In the genomic region with DNA sequence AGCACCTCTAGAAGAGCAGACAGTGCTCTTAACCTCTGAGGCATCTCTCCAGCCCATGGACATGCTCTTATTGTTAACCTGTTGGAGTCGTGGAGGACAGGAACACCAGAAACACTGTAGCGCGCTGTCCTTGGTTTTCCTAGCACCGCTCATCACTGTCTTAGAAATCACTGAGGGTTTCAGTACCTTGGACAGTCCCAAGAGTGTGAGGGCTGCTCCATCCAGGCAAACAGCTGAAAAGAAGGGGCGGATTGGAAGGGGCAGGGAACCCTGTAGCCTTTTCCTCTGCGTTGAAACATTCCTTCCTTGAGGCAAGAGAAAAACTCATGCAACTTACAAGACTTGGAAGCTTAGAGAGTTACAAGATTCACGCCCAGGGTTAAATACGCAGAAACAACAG, we compare ENCODE assay signal across 10 mouse cellular contexts.
DNase-seq lines count a peak whose midpoint lies in the region; ATAC-seq lines count a peak whose summit lies in the region.
"Had no signal": no experiment of that assay in that cellular context is flagged by ENCODE, and none has a peak within 500 bp of the region (broad histone marks: within the 10 kb centered on the region; RNA-seq: fewer than 3 reads in every experiment).

No protein-coding gene starts in this region.

- no peaks in the 10 kb centered on the region for H3K4me1 ChIP-seq in kidney, embryonic 15.5 days

- DNase-seq in kidney, postnatal 10 days, result peak; percentile 67
- peak; percentile 51 for DNase-seq in Muller cell, postnatal 12 days (ENCODE audit: inconsistent ontology term)
- DNase-seq in mesoderm, embryonic 11.5 days (ENCODE audit: low read depth, low spot score), result peak; percentile 84
- no peak for DNase-seq in left cerebral cortex, postnatal 4 days
- DNase-seq: cerebellum, postnatal 10 days; thymus, postnatal 25 days had no signal

- intact Hi-C loops in left cerebral cortex, postnatal 4 days (cut with DNase I), result no loop called here

- no peak overlapping the region for H3K9ac ChIP-seq in kidney, embryonic 15.5 days
- H3K9ac ChIP-seq: forebrain, embryonic 13.5 days had no signal

- peaks cover 23% of the 10 kb centered on the region for H3K27me3 ChIP-seq in kidney, embryonic 15.5 days

- H3K4me2 ChIP-seq in kidney, embryonic 15.5 days, result no peak overlapping the region
- H3K4me2 ChIP-seq: forebrain, embryonic 13.5 days had no signal

- WGBS in kidney, embryonic 15.5 days, result 5% methylated on average over 8 of the region's 8 CpGs

- H3K36me3 ChIP-seq in kidney, embryonic 15.5 days, result no peaks in the 10 kb centered on the region

- no peak for ATAC-seq in kidney, embryonic 15.5 days (replicated peaks; ENCODE audit: low FRiP score)
- ATAC-seq in common myeloid progenitor, adult 5-6 weeks (replicated peaks; ENCODE audit: low read depth, poor library complexity, severe bottlenecking), result peak; percentile 42; the same call in 1 of the 2 replicates
- ATAC-seq in erythroid progenitor cell, adult 5-6 weeks (replicated peaks; ENCODE audit: low FRiP score, poor library complexity, severe bottlenecking), result no peak
- ATAC-seq: forebrain, embryonic 13.5 days had no signal

- no peaks in the 10 kb centered on the region for H3K9me3 ChIP-seq in kidney, embryonic 15.5 days (replicated peaks)
- H3K9me3 ChIP-seq: forebrain, embryonic 13.5 days had no signal

- H3K4me3 ChIP-seq in kidney, embryonic 15.5 days (replicated peaks), result no peak overlapping the region
- H3K4me3 ChIP-seq: forebrain, embryonic 13.5 days had no signal

- H3K27ac ChIP-seq in kidney, embryonic 15.5 days, result no peak overlapping the region
- H3K27ac ChIP-seq: forebrain, embryonic 13.5 days had no signal
